In the genomic region with DNA sequence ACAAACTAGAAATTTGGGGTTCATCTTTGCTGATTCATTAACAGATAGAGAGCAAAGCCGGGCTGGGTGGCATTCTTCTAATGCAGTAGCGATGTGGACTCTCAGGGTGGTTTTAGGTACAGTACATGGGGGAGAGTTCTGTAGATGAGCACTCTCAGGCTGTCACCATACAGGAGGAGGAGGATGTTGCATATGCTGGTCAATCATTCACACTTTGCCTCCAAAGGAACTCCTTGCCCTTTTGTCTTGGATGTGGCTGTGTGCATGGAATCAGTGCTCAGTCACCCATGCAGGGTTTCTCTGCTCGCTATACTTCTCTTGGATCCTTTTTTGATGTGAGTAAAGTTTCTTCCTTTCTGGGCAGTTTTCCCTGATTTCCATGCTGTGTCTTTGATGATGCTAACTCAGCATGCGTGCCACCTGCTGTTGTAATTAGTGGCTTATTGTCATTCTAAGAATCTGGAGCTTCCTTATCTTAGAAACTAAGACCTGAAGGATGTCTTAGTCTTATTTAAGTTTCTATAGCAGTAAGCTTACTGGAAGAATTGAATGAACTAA, we compare ENCODE assay signal across 14 mouse cellular contexts.
"Had no signal": no experiment of that assay in that cellular context is flagged by ENCODE, and none has a peak within 500 bp of the region (broad histone marks: within the 10 kb centered on the region; RNA-seq: fewer than 3 reads in every experiment).

No protein-coding gene starts in this region.

- H3K36me3 ChIP-seq: limb, embryonic 15.5 days; liver, embryonic 12.5 days; midbrain, embryonic 10.5 days; midbrain, embryonic 15.5 days; neural tube, embryonic 13.5 days had no signal

- H3K9ac ChIP-seq: limb, embryonic 15.5 days; liver, embryonic 12.5 days; lung, embryonic 14.5 days; midbrain, embryonic 15.5 days; neural tube, embryonic 13.5 days had no signal

- H3K4me3 ChIP-seq: limb, embryonic 15.5 days; liver, embryonic 12.5 days; midbrain, embryonic 10.5 days; midbrain, embryonic 15.5 days; neural tube, embryonic 13.5 days had no signal

- H3K4me2 ChIP-seq: limb, embryonic 15.5 days; liver, embryonic 12.5 days; lung, embryonic 14.5 days; midbrain, embryonic 15.5 days; neural tube, embryonic 13.5 days had no signal

- H3K9me3 ChIP-seq: limb, embryonic 15.5 days; liver, embryonic 12.5 days; midbrain, embryonic 10.5 days; midbrain, embryonic 15.5 days; neural tube, embryonic 13.5 days had no signal

- DNase-seq: kidney, adult 11 months; lung, embryonic 14.5 days; lung, postnatal 10 days; lung, postnatal 4 days; retina, postnatal 1 day; right cerebral cortex, postnatal 4 days; spleen, adult 18-20 months; thymus, adult 18-20 months; thymus, postnatal 14 days had no signal

- ATAC-seq: liver, embryonic 12.5 days; midbrain, embryonic 15.5 days had no signal

- H3K27ac ChIP-seq: limb, embryonic 15.5 days; liver, embryonic 12.5 days; midbrain, embryonic 10.5 days; midbrain, embryonic 15.5 days; neural tube, embryonic 13.5 days had no signal

- H3K4me1 ChIP-seq: limb, embryonic 15.5 days; liver, embryonic 12.5 days; midbrain, embryonic 10.5 days; midbrain, embryonic 15.5 days; neural tube, embryonic 13.5 days had no signal

- H3K27me3 ChIP-seq: limb, embryonic 15.5 days; liver, embryonic 12.5 days; midbrain, embryonic 15.5 days; neural tube, embryonic 13.5 days had no signal
